Mouse (Mus musculus): ENCODE data around the gene Epn3.

- no peak for TF ChIP-seq POLR2A (IDR thresholded peaks at IDR 0.05; ENCODE audit: low read depth, low read length)
- TF ChIP-seq CTCF (IDR thresholded peaks at IDR 0.05; ENCODE audit: extremely low read depth, insufficient read length, insufficient replicate concordance, low read depth, low read length), result no peak
Observed at GRCm38 (mm10) chr11:94544422-94544821, 44.6 kb upstream of the Epn3 start.
